Mouse (Mus musculus) B cell, adult 2 months (primary cell): ENCODE data around the gene Chchd10.

Source experiments
- DNase-seq, 2 experiments: peaks; one replicate each; pipeline ENCODE4 v3.0.0; 2022

The Chchd10 gene

DNA sequence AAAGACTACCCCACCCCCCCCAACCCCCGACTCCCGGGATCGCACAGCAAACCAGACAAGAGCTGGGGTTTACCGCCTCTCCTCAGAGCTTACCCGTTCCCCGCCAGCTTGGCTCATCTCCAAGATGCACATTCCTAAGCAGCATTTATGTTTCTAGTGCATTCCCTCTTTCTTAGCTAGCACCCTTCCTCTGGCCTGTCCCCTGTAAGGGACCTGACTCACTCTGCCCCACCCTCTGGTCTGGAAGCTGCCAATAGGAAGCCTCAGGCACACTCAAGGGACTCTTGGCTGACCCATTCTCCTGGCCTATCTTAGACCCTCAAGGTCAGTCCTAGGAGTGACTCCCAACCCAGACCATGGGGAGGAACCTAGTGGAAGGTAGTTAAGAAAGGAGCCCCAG, 2.6 kb upstream of the Chchd10 start:
- DNase-seq = no peak

DNA sequence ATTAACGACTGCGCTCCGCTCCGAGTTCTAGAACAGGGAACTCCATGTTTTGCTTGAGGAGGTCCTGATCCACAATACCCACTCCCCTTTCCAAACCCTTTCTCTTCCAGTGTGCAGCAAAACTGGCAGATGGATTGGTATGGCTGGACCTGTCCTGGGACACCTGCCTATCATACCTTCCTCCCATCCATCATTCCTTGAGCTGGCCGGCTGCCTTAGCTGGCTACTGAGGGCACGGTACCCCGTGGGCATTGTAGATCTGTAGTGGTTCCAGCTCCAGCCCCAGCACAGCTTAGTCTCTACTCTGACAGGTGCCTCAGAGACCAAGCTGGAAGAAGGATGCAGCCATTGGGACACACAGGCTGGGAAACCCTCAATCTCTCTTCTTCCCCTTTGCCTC, 1.6 kb upstream of the Chchd10 start:
- DNase-seq = no peak

DNA sequence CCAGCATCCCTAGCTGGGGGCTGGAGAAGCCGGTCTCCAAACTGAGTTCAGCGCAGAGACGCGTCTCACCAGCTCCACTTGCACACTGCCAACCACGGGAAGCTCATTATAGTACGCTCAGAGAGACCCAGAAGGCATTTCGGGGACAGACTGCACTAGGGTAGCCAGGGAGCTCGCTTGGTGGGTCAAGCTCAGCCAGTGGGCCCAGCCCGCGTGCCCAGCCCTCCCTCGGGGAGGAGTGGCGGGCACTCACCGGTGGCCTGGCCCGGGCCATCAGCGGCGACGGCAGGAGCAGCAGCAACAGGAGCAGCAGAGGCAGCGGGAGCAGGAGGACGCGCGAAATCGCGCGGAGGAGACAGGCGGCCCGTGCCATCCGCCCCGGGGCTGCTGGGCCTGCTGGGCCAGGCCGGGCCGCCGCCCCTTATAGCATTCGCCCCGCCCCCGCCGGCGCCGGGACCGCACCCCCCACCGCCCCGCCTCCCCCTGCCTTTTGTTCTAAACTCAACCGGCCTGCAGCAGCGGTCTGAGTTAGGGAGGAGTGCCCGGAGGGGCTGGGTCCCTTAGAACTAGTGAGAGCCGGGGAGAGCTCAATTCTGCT, 750 bp upstream of the Chchd10 start:
- peak; percentile 51 to 67 for DNase-seq

DNA sequence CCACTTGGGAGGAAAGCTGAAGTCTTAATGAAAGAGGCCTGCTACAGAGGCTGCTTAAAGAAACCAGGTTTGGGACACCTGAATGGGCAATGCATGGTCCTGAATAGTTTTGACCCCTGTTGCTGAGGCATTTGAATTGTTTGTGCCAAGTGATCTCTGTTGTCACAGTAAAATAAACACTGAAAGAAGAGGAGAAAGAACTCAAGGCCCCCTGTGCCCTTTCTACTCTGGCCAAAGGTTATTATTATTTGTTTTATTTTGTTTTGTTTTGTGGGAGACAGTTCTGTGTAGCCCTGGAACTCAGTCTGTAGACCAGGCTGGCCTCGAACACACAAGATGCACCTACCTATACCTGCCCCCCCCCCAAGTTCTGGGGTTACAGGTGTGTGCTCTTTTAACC, 2.1 kb downstream of the Chchd10 start:
- DNase-seq = no peak

GRCm38 (mm10) chr10:75935680-75936541, 3.0 kb downstream of the Chchd10 start, which contains the start of gene Mmp11:
TSS of gene Mmp11 (minus strand) at chr10:75936496.
- peak; percentile 77 to 81 for DNase-seq

DNA sequence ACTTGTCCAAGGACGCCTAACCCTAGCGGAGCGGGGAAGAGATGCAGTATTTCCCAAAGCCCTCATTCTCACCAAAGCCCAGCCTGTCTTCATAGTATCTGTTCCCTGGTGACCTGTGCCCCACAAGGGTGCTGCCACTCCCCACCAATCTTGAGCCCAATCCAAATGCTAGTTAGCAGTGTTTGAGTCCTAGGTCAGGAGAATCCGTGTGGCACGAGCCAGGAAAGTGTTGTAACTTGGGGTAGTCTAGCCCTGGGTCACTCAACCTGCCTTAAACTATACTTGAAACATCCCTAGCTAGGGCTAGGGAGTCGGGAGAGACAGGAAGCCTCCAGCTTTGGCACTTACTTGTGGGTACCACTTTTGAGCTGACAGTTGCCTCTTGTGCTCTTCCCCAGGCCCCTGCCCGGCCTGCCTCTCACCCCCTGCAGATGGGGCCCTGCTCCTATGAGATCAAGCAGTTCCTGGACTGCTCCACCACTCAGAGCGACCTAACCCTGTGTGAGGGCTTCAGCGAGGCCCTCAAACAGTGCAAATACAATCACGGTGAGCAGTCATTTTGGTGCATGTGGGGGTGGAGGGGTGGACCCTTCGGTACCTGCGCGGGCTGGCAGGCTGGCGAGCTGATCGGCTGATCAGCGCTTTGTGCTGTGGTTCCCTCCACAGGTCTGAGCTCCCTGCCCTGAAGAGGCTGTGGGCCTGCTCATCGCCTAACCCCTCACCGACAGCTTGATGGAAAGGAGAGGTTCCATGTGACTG, 4.2 kb downstream of the Chchd10 start:
- peak; percentile 36 to 37 for DNase-seq

DNA sequence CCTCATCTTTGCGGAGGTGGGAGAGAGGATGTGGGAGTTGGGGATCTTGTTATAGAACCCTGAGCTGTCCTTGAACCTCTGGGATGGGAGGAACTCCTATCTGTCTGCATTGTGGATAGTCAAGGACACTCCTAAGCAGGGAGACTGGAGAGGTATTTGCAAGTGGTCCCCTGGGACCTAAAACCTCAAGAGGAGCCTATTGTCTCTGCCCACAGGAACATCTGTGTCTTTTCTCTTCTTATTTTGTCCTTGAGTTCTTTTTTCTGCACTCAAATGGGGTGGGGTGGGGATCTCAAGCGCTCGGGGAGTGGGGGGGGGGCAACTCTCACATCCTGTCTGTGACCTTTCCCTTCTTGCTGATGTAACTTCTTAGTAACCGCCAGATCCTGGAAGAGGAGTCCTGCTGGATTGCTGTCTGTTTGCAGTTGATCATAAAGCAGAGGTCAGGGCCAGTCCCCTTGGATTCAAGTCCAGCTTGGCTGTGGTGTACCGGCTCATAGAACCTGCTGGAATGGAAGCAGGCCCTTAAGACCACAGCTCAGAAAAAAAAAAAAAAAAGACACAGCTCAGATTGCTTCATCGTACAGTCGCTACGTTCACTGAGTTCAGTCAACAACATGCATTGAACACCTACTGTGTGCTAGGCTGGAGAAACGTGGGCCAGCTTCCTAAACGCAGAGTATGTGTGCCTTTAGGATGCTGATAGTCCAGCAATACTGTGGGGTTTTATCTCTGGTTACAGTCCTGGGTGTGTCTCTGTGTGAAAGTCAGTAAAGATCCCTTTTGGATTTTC, 5.1 kb downstream of the Chchd10 start:
- DNase-seq = peak; percentile 37 to 38

DNA sequence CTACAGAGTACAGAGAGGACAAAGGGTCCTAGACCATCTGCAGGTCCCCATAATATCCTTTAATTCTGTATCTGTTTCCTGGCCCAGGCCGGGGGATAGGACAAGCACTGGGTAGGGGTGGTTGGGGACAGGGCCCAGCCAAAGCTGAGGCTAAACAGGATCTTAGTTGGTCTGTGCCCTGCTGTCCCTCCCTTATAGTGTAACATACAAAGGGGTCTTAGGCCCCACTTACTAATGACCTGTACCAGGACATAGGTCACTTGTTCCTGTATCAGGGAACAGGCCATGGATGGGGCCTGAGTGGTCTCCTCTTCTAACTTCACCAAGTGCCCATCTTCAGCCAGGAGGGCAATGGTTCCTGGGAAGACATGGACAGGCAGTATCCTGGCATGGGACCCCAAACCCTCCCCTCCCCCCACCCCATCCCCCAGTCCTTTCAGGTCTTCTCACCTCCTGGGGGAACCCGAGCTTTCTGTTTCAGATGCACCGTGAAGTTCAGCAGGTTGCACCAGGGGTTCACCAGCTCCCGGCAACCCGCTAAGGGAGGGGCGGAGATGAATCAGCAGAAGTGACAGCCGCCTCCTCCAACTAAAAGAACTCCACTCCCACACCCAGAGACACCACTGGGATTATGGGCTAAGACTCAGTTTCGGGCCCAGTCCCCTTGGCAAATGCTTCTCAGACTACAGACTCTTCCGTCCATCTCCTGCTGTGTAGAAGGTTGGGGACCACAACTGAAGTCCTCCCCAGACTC, 6.7 kb downstream of the Chchd10 start:
- DNase-seq = no peak

- DNase-seq = no peak
Measured at GRCm38 (mm10) chr10:75940520-75940919, 7.6 kb downstream of the Chchd10 start, which contains the start of gene Gm867. TSS of gene Gm867 (minus strand) at chr10:75940672.

- DNase-seq = no peak
Measured at GRCm38 (mm10) chr10:75941042-75941824, 8.3 kb downstream of the Chchd10 start.

- no peak for DNase-seq
Measured at GRCm38 (mm10) chr10:75942736-75943477, 10.0 kb downstream of the Chchd10 start, which contains the start of gene Vpreb3. TSS of gene Vpreb3 (plus strand) at chr10:75943057.

DNA sequence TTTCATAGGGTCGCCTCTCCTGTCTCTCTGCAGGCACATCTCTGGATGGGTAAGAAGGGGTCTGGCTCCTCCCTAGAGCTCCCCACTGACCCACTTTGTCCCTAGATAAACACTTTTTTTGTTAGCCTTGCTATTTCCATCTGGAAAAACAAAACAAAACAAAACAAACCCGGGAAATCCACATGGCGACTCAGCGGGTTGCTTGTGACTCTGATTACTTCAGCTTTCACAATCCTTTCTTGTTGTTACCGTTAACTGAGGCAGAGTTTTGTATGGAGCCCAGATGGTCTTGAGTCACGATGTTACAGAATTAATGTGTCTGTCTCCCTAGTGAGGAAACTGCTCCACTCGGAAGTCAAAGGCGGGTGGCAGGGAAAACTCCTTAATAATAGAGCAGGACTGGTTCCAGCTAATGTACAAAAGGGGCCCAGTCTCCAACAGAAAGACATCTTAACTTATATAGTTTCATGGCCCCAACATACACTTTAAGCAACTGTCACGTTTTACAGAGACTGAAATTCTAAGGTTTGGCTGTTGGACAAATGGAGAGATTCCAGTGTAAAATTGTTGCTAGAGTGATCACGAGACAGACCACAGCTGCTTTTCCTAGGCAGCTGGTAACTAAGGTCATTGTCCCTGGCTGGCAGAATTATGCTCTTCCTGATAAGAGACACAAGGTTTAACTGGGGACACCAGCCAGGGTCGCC, 11.3 kb downstream of the Chchd10 start:
- DNase-seq = no peak

DNA sequence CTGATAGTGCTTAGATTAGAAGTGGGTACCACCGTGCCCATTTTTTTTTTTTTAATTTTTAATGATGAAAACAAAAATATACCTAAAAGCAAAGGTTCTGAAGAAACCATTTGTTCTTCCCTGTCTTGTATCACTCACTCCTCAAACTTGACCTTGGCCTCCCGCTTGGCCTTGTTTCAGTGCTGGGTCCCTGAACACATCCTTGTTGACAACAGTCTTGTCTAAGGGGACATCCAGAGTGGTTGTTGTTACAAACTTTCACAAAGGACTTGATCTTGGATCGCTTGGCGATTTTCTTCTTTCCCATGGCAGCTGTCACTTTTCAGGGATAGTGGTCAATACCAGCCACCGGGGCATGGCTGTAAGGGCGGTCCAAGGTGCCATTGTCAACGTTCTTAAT, 12.3 kb downstream of the Chchd10 start:
- DNase-seq = no peak

- no peak for DNase-seq
Measured at GRCm38 (mm10) chr10:75945896-75946295, 13.0 kb downstream of the Chchd10 start.

GRCm38 (mm10) chr10:75948079-75948478, 15.1 kb downstream of the Chchd10 start:
- DNase-seq = peak; percentile 37 to 46

DNA sequence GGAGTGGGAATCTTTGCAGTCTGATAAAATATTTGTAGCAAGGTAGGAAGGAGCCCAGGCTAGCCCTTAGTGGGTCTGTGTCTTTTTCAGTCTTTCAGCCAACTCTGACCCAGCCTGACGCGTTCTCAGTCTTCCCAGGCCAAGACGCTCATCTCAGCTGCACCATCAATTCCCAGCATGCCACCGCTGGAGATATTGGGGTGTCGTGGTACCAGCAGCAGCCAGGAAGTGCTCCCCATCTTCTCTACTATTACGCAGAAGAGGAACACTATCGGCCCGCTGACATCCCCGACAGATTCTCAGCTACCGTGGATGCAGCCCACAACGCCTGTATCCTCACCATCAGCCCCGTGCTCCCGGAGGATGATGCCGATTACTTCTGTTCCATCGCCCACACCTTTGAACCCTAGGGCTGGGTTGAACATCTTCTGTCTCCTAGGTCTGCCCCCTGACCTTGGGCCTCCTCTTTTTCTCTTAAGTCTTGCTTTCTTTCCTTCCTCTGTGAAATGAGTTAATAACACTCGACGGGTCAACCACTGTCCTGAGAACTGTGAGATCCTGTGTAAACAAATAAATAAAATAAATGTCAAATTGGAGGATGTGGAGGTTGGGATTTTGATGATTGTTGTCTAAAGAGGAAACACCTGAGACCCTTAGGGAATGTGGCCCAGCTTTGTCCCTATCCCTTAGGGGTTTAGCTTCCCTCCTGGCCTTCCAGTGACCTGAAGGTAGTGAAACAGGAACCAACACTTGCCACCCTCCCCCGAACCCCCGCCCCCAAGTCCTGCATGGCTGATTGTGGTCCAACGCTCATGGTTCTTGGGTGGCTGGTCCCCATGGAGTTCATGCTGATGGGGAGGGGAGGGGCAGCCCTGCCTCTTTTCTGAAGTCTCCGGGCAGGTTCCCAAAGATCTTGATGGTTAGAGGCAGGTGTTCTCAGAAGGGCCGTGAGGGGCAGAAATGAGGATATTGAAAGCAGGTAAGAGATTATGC, 16.4 kb downstream of the Chchd10 start:
- DNase-seq = peak; percentile 75 to 80

DNA sequence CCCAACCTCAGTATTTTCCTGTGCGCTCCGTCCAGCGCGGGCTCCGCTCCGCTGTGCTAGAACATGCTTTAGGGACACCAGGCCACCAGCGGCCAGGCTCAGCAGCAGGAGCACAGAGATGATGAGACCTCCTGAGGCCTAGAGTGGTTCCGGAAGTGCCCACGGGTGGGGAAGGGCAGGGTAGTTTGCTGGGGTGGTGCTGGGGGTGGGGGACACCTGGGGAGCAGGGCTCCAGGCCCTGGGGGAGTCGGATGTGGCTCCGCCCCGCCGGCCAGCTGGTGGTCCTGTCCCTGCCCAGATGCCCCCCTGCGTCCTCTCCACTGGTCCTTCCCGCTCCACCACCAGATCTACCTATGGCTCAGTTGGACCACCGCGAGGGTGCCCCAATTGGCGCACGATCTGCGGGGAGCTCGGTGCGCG, 17.9 kb downstream of the Chchd10 start:
- peak; percentile 60 to 63 for DNase-seq

- peak; percentile 68 to 73 for DNase-seq
Measured at GRCm38 (mm10) chr10:75951424-75952050, 18.6 kb downstream of the Chchd10 start.
